Mouse (Mus musculus) erythroid progenitor cell, adult 5-6 weeks (primary cell): ENCODE measurements around the gene Madd. TPM values are rescaled to one million over a fixed set of nuclear protein-coding genes. Genes with fewer than 3 reads are reported as not detected.

Source experiments
- ATAC-seq: replicated peaks from 2 replicates; pipeline ENCODE4 v1.8.0; 2016; ENCODE audit warnings: moderate number of reproducible peaks, mild to moderate bottlenecking, moderate TSS enrichment, inconsistent platforms; ENCODE audit not compliant: poor library complexity, low FRiP score, severe bottlenecking
- total RNA-seq, 2 experiments: library from RNA; stranded (forward) in 1 of 2; stranded (reverse) in 1 of 2; fragments of 150-400 nt in 1 of 2; fragments of 186-747, 209-891 nt in 1 of 2; gene quantifications; 2 replicates each; pipeline versions ENCODE4 v1.2.3 to v1.2.4; 2015 to 2017; ENCODE audit warnings: low replicate concordance in 2 of 2

Gene Madd
- total RNA-seq, 2 experiments from 2014 or later, result 10.9 to 16.2 TPM

GRCm38 (mm10) chr2:91109807-91110385 lies 73.7 kb downstream of the Madd start:
- no peak for ATAC-seq

DNA sequence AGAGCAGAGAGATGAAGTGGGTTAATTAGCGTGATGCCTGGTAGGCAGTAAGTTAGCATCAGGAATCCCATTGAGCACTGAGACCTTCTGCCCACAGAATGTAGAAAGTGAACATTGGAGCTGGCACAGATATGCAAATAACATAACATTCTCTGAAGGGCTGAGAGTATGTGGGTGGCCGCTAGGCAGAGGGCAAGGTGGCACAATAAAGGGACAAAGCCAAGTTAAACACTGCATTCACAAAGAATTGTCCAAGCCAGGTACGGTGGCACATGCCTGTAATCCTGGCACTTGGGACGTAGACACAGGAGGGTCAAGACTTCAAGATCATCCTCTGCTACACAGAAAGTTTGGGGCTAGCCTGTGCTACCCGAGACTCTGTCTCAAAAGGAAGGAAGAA lies 74.4 kb downstream of the Madd start:
- ATAC-seq, result no peak

GRCm38 (mm10) chr2:91108156-91108555 lies 75.5 kb downstream of the Madd start:
- no peak for ATAC-seq

DNA sequence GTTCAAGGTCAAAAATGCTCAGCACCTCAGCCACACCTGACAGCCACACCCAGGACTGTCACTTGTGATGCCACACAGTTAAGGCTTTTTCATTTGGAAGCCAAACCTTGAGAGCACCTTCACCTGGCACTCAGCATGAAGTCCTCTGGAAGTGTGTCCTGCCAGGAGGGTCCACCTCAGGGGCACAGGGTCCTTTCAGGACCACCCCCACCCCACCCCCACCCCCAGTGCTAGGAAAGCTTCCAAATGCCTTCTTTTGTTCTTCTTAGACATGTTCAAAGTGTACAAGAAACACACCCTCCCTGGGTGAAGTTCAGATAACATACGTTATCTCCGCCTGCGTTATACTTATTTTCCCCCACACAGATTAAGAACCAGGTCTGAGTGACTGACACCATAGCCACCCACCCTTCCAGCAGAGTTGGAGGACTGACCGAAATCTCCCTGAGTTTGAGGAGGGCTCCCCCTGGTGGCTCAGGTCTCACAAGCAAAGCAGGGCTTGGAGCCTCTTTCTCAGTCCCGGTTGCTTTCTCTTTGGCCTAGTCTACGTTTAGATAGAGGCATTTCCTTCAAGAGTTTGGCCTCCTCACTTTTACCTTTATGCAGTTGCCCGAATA lies 82.4 kb downstream of the Madd start:
- peak; percentile 77 for ATAC-seq

DNA sequence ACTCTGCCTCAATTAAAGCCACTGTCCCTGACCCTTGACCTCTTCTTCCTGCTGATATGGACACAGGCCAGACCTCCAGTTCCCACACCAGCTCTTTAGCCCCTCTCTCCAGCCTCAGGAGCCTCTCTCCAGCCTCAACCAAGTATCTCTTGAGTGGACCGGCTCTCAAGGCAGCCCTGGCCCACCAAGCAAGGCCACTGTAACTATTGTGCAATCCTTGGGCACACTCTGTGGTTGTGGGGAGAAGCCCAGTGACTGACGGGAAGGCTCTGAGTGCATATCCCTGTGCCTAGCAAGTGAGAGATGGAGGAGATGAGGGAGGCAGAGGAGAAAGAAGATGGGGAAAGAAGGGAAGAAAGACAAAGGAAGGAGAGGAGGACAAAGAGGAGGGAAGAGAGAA lies 85.5 kb downstream of the Madd start:
- ATAC-seq, result no peak

GRCm38 (mm10) chr2:91097015-91097414 lies 86.6 kb downstream of the Madd start:
- ATAC-seq, result no peak

DNA sequence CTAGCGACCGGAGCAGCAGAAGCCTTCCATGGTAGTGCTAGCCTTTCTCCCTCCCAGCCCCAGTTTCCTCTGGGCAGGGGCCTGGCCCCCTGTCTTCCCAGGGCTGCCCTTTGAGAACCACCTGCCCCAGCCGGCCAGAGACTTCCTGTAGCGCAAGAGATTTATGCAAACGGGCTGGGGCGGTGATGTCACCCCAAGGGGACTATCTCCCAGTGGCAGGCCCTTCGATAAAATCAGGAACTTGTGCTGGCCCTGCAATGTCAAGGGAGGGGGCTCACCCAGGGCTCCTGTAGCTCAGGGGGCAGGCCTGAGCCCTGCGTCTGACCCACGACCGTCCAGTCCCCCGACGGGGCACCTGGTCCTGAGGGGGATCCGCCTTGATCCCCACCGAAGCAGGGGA lies 87.1 kb downstream of the Madd start:
- no peak for ATAC-seq

DNA sequence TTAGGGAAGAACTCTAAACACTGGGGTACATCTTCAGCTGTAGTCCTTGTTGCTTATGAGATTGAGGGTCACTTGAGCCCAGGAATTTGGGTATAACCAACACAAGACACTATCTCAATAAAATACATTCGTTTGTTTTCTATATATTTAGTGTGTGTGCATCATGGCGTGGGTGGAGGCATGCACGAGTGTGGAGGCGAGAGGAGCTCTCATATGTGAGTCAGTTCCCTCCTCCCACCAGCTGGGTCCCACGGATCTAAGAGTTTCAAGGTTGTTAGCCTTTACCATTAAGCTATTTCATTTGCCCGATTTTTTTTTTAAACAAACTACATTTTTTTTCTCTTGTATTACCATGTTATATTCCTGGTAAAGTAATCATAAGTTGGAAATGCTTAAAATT lies 92.8 kb downstream of the Madd start:
- no peak for ATAC-seq

DNA sequence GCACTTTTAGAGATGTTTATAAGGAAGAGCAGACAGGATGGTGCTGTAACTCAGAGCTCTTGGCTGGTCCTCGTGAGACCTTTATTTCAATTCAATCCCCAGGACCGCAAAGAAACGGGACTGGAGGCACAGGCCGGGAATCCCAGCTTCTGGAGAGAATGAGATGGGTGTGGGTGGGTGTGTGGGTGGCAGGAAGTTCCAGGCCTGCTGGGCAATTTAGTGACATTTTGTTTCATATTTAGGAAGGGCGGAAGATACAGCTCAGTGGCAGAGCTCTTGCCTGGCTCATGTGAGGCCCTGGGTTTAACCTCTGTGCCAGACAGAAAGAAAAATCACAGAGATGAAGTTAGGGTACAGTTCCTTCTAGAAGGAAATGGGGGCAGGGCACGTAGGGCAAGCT lies 93.4 kb downstream of the Madd start:
- no peak for ATAC-seq

GRCm38 (mm10) chr2:91088987-91089386 lies 94.7 kb downstream of the Madd start:
- no peak for ATAC-seq

GRCm38 (mm10) chr2:91087453-91087852 lies 96.2 kb downstream of the Madd start:
- ATAC-seq, result no peak

Other genes starting within 250 kb of the Madd start
- 96.6 and 114 TPM in 2 replicates for gene Celf1, start 243.5 kb downstream of the Madd start, total RNA-seq (2015; ENCODE audit: low replicate concordance)
- 117 and 119 TPM in 2 replicates for gene Celf1, start 243.5 kb downstream of the Madd start, total RNA-seq (2017; ENCODE audit: low replicate concordance)
- gene Rapsn, start 148.2 kb downstream of the Madd start, total RNA-seq (2015; ENCODE audit: low replicate concordance), result not detected in 2 replicates
- gene Rapsn, start 148.2 kb downstream of the Madd start, total RNA-seq (2017; ENCODE audit: low replicate concordance), result 1.7 TPM in 1 of 2 replicates, not detected in the other
- gene Psmc3, start 129.8 kb downstream of the Madd start, total RNA-seq (2015; ENCODE audit: low replicate concordance), result 56.2 and 85.4 TPM in 2 replicates
- gene Psmc3, start 129.8 kb downstream of the Madd start, total RNA-seq (2017; ENCODE audit: low replicate concordance), result 101 and 248 TPM in 2 replicates
- 3.8 and 11.2 TPM in 2 replicates for gene Slc39a13, start 113.4 kb downstream of the Madd start, total RNA-seq (2015; ENCODE audit: low replicate concordance)
- gene Slc39a13, start 113.4 kb downstream of the Madd start, total RNA-seq (2017; ENCODE audit: low replicate concordance), result 0.26 and 0.83 TPM in 2 replicates
- gene Spi1, start 101.4 kb downstream of the Madd start, total RNA-seq (2015; ENCODE audit: low replicate concordance), result 37.8 and 54.1 TPM in 2 replicates
- gene Spi1, start 101.4 kb downstream of the Madd start, total RNA-seq (2017; ENCODE audit: low replicate concordance), result 21.9 and 31.9 TPM in 2 replicates
- not detected in 2 replicates for gene Mybpc3, start 65.7 kb downstream of the Madd start, total RNA-seq (2015; ENCODE audit: low replicate concordance)
- gene Mybpc3, start 65.7 kb downstream of the Madd start, total RNA-seq (2017; ENCODE audit: low replicate concordance), result not detected in 2 replicates
- gene Nr1h3, start 19.0 kb upstream of the Madd start, total RNA-seq (2015; ENCODE audit: low replicate concordance), result 2.5 and 4.6 TPM in 2 replicates
- gene Nr1h3, start 19.0 kb upstream of the Madd start, total RNA-seq (2017; ENCODE audit: low replicate concordance), result 1.4 TPM in 1 of 2 replicates, not detected in the other
- gene Acp2, start 19.0 kb upstream of the Madd start, total RNA-seq (2015; ENCODE audit: low replicate concordance), result 6.7 and 7.2 TPM in 2 replicates
- 1.7 and 5.5 TPM in 2 replicates for gene Acp2, start 19.0 kb upstream of the Madd start, total RNA-seq (2017; ENCODE audit: low replicate concordance)
- 9.0 and 9.6 TPM in 2 replicates for gene Ddb2, start 53.1 kb upstream of the Madd start, total RNA-seq (2015; ENCODE audit: low replicate concordance)
- gene Ddb2, start 53.1 kb upstream of the Madd start, total RNA-seq (2017; ENCODE audit: low replicate concordance), result 4.6 and 7.6 TPM in 2 replicates
- gene Pacsin3, start 72.1 kb upstream of the Madd start, total RNA-seq (2015; ENCODE audit: low replicate concordance), result not detected in 2 replicates
- not detected in 2 replicates for gene Pacsin3, start 72.1 kb upstream of the Madd start, total RNA-seq (2017; ENCODE audit: low replicate concordance)
- 27.2 and 31.7 TPM in 2 replicates for gene Arfgap2, start 81.1 kb upstream of the Madd start, total RNA-seq (2015; ENCODE audit: low replicate concordance)
- gene Arfgap2, start 81.1 kb upstream of the Madd start, total RNA-seq (2017; ENCODE audit: low replicate concordance), result 19.1 and 44.0 TPM in 2 replicates